8 mouse cellular contexts compared by ENCODE assay signal in genomic region chr11:3287921-3288320, GRCm38 (mm10). TPM values are rescaled to one million over a fixed set of nuclear protein-coding genes. Genes with fewer than 3 reads are reported as not detected.
DNase-seq lines count a peak whose midpoint lies in the region; ATAC-seq and TF ChIP-seq lines count a peak whose summit lies in the region.

No protein-coding gene starts in this region.

- TF ChIP-seq POLR2A in myocyte (IDR thresholded peaks at IDR 0.05; ENCODE audit: insufficient read length, low read depth): no peak

- H3K27me3 ChIP-seq in heart, embryonic 13.5 days (replicated peaks): no peaks in the 10 kb centered on the region
- H3K27me3 ChIP-seq in forebrain, embryonic 15.5 days: no peaks in the 10 kb centered on the region
- H3K27me3 ChIP-seq in myocyte (ENCODE audit: control insufficient read depth, insufficient read depth, insufficient read length): no peaks in the 10 kb centered on the region

- peak overlapping the region; percentile 100; the same call in 1 of the 2 replicates for H3K27ac ChIP-seq in heart, embryonic 13.5 days (replicated peaks)
- H3K27ac ChIP-seq in forebrain, embryonic 15.5 days (replicated peaks): peak overlapping the region; percentile 100

- 56% methylated on average over 5 of the region's 5 CpGs for WGBS in heart, embryonic 13.5 days
- 66% methylated on average over 5 of the region's 5 CpGs for WGBS in forebrain, embryonic 15.5 days

- no peak for ATAC-seq in heart, embryonic 13.5 days (ENCODE audit: extremely low read depth, insufficient number of reproducible peaks, low FRiP score, low TSS enrichment)
- ATAC-seq in forebrain, embryonic 15.5 days (replicated peaks): no peak
- ATAC-seq in CD4-positive, CD25-positive, alpha-beta regulatory T cell, adult 4 months: no peak

- no peaks in the 10 kb centered on the region for H3K9me3 ChIP-seq in heart, embryonic 13.5 days
- H3K9me3 ChIP-seq in forebrain, embryonic 15.5 days: no peaks in the 10 kb centered on the region

- H3ac ChIP-seq in myocyte (ENCODE audit: control insufficient read depth, insufficient read length): no peak overlapping the region

- H3K4me2 ChIP-seq in heart, embryonic 13.5 days: peak overlapping the region; percentile 99
- peak overlapping the region; percentile 93 for H3K4me2 ChIP-seq in forebrain, embryonic 15.5 days (replicated peaks)
- peak overlapping the region; percentile 94 for H3K4me2 ChIP-seq in myocyte (ENCODE audit: low read depth)

- 0 out of 2 replicates have a peak, but pooled peaks cover 5% of the 10 kb centered on the region for H3K36me3 ChIP-seq in heart, embryonic 13.5 days
- H3K36me3 ChIP-seq in forebrain, embryonic 15.5 days: no peaks in the 10 kb centered on the region
- H3K36me3 ChIP-seq in myocyte (ENCODE audit: control insufficient read depth, insufficient read depth): no peaks in the 10 kb centered on the region

- DNase-seq in heart, adult 18-20 months: no peak
- peak; percentile 48 for DNase-seq in kidney, postnatal 10 days
- DNase-seq in ovary, postnatal 36 days (ENCODE audit: low spot score): no peak
- DNase-seq in cerebellum, adult 11-12 months: no peak

- peaks cover 30% of the 10 kb centered on the region for H3K4me1 ChIP-seq in heart, embryonic 13.5 days
- peaks cover 19% of the 10 kb centered on the region for H3K4me1 ChIP-seq in forebrain, embryonic 15.5 days

- peak overlapping the region; percentile 69 for H3K4me3 ChIP-seq in heart, embryonic 13.5 days
- no peak overlapping the region; the same call in 1 of the 2 replicates for H3K4me3 ChIP-seq in forebrain, embryonic 15.5 days
- peak overlapping the region; percentile 62 for H3K4me3 ChIP-seq in myocyte

- peaks cover 26% of the 10 kb centered on the region for H3K79me2 ChIP-seq in myocyte (ENCODE audit: control insufficient read depth, insufficient read depth)

- peak overlapping the region; percentile 98 for H3K9ac ChIP-seq in heart, embryonic 13.5 days
- 0 out of 2 replicates have a peak overlapping the region, but pooled peaks have one; percentile 99 for H3K9ac ChIP-seq in forebrain, embryonic 15.5 days (replicated peaks)

TF ChIP-seq in myocyte, 11 proteins besides CTCF, POLR2A, EP300 and RAD21:
- no peak for TF ChIP-seq TCF12 (IDR thresholded peaks at IDR 0.05; ENCODE audit: insufficient read depth, poor library complexity, severe bottlenecking)
- TF ChIP-seq MAX (IDR thresholded peaks at IDR 0.05; ENCODE audit: low read depth): no peak
- no peak for TF ChIP-seq POLR2AphosphoS2 (IDR thresholded peaks at IDR 0.05; ENCODE audit: insufficient read length, low read depth)
- TF ChIP-seq TCF3 (IDR thresholded peaks at IDR 0.05; ENCODE audit: insufficient read length, low read depth): no peak
- no peak for TF ChIP-seq CEBPB (IDR thresholded peaks at IDR 0.05; ENCODE audit: insufficient read depth, poor library complexity, severe bottlenecking)
- TF ChIP-seq REST (IDR thresholded peaks at IDR 0.05; ENCODE audit: insufficient read depth, insufficient read length): no peak
- no peak for TF ChIP-seq MYOG (IDR thresholded peaks at IDR 0.05; ENCODE audit: control insufficient read depth in 1 of 3, insufficient read depth in 1 of 3, insufficient read length in 2 of 3, low read depth in 2 of 3)

RNA-seq across cellular contexts. Expression of gene Patz1, which starts 0.8 kb away (rescaled TPM):
- polyA plus RNA-seq in heart, embryonic 13.5 days (2015; fragmentation: Nextera tagmentation; extraction: Ambion mirVana): 22.7 and 24.4 TPM in 2 replicates
- total RNA-seq in heart, adult 18-20 months (2021): 10 to 100 TPM; 19.4 to 23.1 TPM
- 63.5 and 66.2 TPM in 2 replicates for polyA plus RNA-seq in forebrain, embryonic 15.5 days (2015; fragmentation: Nextera tagmentation; extraction: Ambion mirVana)
- polyA plus RNA-seq in myocyte (2012; fragmentation: generic; extraction: Trizol): 14.5 TPM
- 10 to 100 TPM; 14.2 to 17.7 TPM for polyA plus RNA-seq in CD4-positive, CD25-positive, alpha-beta regulatory T cell, adult 4 months (2017; shearing (Covaris generic))

RNA-seq across cellular contexts. Expression of gene Drg1, which starts 21.7 kb away (rescaled TPM):
- polyA plus RNA-seq in heart, embryonic 13.5 days (2015; fragmentation: Nextera tagmentation; extraction: Ambion mirVana): 159 and 171 TPM in 2 replicates
- total RNA-seq in heart, adult 18-20 months (2021): 10 to 100 TPM; 60.1 to 70.5 TPM
- 249 and 257 TPM in 2 replicates for polyA plus RNA-seq in forebrain, embryonic 15.5 days (2015; fragmentation: Nextera tagmentation; extraction: Ambion mirVana)
- polyA plus RNA-seq in myocyte (2012; fragmentation: generic; extraction: Trizol): 109 TPM
- 100 to 1,000 TPM; 175 to 190 TPM for polyA plus RNA-seq in CD4-positive, CD25-positive, alpha-beta regulatory T cell, adult 4 months (2017; shearing (Covaris generic))

RNA-seq across cellular contexts. Expression of gene Pik3ip1, which starts 42.3 kb away (rescaled TPM):
- 19.0 and 25.9 TPM in 2 replicates for polyA plus RNA-seq in heart, embryonic 13.5 days (2015; fragmentation: Nextera tagmentation; extraction: Ambion mirVana)
- total RNA-seq in heart, adult 18-20 months (2021): 10 to 100 TPM; 45.2 to 51.2 TPM
- polyA plus RNA-seq in forebrain, embryonic 15.5 days (2015; fragmentation: Nextera tagmentation; extraction: Ambion mirVana): 34.4 and 36.6 TPM in 2 replicates
- polyA plus RNA-seq in myocyte (2012; fragmentation: generic; extraction: Trizol): 5.8 TPM
- polyA plus RNA-seq in CD4-positive, CD25-positive, alpha-beta regulatory T cell, adult 4 months (2017; shearing (Covaris generic)): 10 to 100 TPM; 54.8 to 78.5 TPM
